Mouse (Mus musculus): ENCODE measurements around the gene Tcf15.
A peak's percentile ranks its signal among the peaks of the same experiment; 100 is the strongest.

Tcf15 gene

DNA sequence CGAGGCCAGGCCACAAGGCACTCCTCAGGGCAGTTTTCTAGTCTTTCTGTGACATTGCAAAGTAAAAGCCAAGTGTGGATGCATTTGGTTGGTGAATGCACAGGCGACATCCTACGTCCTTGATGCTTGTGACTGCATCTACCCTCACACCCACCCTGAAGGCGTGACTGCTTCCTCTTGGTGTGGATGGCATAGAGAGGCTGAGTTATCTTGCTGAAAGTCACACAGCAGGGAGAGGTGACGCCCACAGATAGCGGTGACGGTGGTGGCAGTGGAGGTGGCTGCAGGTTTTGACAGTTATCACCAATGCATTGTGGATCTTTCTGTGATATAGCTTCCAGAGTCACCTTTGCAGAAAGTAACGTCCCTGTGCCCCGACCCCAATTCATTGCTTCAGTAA, 20.5 kb upstream of the Tcf15 start:
- no peak for DNase-seq (ENCODE audit: inconsistent ontology term)

DNA sequence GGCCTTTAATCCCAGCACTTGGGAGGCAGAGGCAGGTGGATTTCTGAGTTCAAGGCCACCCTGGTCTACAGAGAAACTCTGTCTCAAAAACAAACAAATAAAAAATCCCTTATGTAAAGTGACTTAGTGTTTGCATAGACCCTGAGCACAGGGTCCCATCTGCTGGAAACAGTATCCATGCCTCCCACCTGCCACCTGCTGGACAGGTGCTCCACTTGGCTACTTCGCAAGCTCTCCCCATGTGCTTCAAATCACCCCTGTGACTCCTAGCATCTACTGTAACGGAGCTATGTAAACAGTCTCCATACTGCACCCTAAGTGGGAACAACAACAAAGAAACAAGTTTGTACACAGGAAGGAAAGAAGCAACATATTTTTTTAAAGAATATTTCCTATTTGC, 14.8 kb upstream of the Tcf15 start:
- no peak for DNase-seq (ENCODE audit: inconsistent ontology term)

DNA sequence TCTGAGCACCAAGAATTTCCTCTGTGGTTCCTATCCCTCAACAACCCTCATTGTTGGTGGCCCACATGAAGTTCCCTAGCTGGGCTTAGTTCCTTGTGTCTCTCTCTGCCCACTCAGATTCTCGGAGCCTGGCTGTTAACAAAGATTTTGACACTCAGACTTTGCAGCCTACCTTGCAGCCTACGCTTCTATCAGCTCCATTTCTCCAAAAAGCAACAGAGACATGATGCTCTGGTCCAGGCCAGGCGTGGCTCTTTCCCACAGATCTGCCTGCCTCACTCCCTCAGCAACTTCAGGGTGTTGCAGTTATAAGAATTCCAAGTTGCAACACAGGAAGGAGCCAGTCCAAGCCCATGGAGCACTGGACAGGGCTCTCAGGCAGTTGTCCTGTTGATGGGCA, 13.6 kb upstream of the Tcf15 start:
- DNase-seq (ENCODE audit: inconsistent ontology term) = no peak

DNA sequence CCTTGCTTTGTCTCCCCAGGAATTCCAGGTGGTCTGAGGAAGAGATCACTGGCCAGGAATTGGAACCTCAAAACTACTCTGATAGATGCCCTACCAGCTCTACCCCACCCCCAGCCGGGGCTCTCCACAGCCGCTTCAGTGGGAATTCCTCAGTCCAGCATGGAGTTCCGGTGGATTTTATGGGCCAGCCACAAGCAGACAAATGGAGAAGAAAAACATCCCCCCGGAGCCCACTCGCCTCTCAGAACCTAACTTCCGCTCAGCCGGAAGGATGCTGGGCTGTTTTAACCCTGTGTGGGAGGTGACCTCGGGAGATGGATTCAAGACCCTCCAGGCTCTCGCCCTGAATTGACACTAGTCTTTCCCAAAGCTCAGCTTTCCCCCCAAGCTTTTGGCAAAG, 11.3 kb upstream of the Tcf15 start:
- DNase-seq (ENCODE audit: inconsistent ontology term) = no peak

DNA sequence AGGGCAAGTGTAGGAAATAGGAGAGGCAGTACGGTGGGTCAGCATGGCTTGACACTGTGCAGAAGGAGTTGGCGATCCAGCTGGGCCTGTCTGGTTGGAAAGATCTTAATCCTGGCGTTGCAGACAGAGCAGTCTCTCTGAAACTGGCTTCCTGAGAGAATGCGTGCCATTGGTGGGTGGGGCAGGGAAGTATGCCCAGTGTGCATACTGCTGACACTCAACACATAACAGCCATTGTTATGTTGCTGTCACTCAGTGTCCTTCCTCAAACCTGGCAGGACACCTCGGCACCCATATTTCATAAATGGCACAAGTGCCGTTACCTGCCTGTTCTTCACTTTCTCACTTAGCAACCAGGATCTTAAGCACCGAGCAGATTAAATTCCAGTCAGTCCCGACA, 10.7 kb upstream of the Tcf15 start:
- DNase-seq (ENCODE audit: inconsistent ontology term) = no peak

DNA sequence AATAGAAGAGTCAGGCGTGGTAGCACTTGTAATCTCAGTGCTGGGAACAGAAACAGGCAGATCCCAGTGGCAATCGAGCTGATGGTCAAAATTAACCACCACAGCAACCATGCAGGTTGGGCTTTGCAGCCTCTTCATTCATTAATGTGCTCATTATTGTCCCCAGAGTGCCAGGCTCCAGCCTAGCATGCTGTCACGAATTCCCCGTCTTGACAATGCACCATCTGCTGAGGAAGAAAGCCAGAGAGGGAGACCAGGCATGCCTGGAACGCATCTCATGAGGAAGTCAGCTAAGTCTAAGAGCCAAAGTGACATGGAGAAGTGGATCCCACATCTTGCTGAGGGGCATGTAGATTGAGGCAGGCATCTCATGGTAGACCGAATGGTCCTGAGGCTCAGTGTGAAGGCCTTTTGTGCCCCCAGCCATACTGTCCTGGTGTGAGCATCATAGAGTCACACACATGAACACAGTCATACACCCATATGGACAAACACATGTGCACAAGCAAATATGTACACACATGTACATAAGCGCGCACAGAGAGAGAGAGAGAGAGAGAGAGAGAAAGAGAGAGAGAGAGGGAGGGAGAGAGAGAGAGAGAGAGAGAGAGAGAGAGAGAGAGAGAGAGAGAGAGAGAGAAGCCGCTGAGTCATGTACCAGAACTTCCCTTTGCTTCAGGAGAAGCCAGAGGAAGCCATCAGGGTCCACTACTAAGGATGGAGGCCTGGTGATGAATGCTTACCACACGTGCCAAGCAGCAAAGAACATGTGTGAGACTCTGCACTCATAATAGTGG, 4.0 kb upstream of the Tcf15 start:
- DNase-seq (ENCODE audit: inconsistent ontology term) = peak; percentile 87

DNA sequence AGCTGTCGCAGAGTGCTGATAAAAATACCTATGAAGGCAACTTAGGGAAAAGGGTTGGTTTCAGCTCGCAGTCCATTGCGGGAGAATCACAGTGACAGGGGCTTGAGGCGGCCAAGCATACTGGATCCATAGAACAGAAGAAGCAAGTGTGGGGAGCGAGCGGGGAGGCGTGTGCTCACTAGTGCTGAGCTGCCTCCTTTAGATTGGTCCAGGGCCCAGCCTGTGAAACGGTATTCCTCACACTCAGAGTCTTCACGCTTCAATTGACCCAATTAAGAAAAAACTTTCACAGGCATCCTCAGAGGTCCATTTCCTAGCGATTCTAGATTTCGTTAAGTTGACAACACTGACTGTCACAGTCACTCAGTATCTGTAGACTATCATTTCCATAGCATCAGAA, 2.4 kb upstream of the Tcf15 start:
- DNase-seq (ENCODE audit: inconsistent ontology term) = peak; percentile 51

DNA sequence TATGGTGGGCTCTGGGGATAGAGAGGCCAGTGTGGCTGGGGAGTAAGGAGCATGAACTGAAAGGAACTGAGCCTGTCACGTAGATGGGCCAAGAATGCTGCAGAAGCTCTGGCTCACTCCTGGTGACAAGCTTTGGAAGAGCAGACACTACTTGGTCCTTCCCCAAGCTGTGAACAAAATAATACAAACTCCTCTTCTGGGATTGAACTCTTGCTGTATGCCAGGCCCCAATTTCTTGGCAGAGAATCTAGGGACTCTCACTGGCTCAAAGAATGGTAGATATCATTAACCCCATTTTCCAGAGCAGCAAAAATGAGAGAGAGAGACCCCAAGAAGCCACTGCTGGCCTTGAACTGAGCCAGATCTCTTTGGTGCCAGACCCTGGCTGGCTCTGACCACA, 1.9 kb upstream of the Tcf15 start:
- DNase-seq (ENCODE audit: inconsistent ontology term) = peak; percentile 51

DNA sequence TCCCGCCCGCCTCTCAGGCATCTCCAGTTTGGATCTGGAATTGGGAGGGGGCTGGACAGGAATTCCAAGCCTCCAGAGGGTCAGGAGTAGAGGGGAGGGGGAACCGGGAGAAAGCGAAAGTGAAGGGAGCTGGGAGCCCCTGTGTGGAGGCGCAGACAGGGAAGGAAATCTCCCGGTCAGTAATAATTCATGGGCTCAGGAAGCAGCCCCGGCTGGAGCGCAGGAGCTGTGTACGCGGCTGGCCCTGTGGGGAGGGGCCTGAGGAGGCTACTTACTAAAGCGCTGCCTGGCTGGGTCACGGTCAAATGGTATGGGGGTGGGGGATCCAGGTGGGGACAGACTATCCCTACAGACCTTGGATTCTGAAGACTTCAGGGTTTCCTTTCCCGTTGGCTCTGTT, 1.3 kb upstream of the Tcf15 start:
- peak; percentile 68 for DNase-seq (ENCODE audit: inconsistent ontology term)

DNA sequence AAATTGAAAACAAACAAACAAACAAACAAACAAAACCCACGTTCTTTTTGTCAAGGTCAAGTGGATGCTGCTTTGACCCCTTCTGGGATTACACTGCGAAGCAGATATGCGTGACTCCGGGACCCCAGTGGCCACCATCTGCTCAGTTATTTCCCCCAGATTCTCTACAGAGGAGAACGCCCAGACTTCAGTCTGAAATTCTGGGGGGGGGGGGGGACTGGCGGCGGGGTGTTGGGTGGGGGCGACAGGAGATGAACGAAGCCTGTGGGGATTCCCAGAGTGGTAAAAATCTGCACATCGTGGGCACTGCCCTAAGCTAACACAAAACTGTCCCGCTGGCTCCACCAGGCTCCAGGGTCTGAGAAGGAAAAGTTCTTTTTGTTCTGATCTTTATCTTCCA, 790 bp upstream of the Tcf15 start:
- no peak for DNase-seq (ENCODE audit: inconsistent ontology term)

DNA sequence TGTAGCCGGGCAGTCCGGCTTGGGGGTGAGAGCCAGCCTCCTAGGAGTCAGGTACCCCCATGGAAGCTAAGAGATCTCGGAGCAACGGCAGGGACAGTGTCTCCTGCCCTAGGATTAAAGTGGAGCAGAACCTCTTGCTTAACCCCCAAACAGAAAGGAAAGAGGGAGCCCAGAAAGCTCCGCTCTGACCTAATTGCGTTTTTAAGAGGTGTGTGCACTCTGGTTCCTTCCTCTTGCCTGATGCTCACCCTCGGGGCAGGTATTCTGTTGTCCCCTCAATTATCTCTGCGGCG, 743 bp downstream of the Tcf15 start:
- DNase-seq (ENCODE audit: inconsistent ontology term) = no peak

DNA sequence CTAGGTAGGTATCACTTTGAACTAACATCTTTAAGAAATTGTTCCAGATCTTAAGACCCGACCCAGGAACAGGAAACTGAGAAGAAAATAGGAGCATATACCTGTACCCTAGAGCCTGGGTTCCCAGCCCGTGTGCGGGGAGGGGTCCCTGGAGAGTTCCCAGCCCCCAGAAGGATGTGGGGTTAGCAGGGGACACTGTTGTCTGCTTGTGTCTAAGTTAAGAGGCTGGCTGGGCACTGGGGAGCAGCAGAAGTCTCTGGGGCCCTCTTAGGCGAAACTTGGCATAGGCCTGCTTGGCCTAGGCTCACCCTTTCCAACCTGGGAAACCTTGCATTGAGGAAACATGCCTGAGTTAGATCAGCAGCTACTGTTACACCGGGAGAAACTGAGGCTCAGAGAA, 1.1 kb downstream of the Tcf15 start:
- no peak for DNase-seq (ENCODE audit: inconsistent ontology term)

DNA sequence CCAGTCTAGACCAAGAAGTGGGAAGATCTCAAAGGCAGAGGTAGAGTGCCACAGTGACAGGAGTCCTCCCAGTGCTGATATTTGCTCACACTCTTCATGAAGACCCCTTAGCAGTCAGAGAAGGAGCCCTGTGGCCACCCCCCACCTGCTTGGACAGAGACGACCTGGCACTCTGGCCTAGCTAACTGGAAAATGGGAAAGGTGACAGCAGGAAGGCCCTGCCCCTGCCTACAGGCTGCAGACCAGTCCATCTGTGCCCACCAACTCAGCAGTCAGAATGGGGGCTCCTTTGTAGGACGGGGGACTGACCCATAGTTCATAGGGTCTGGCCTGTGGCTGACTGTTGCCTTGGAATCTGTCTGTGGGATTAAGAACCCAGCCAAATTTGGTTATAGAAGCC, 2.4 kb downstream of the Tcf15 start:
- DNase-seq (ENCODE audit: inconsistent ontology term) = no peak

DNA sequence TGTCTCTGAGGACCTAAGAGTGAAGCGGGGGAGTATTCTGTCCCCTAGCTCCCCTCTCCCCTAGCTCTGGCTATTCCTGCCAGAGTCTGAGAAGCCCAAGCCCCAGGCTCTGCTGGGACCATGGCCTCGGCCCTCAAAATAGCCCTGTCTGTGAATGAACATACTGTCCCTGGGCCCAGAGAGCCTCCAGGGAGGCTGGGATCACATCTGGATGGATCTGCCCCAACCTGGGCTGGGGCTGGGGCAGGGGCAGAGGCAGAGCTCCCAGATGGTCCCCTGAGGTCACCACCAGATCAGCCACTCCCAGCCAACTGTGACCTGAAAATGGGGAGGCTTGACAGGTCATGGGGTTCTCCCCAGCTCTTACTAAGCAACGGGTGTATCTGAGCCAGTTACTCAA, 3.7 kb downstream of the Tcf15 start:
- DNase-seq (ENCODE audit: inconsistent ontology term) = no peak

DNA sequence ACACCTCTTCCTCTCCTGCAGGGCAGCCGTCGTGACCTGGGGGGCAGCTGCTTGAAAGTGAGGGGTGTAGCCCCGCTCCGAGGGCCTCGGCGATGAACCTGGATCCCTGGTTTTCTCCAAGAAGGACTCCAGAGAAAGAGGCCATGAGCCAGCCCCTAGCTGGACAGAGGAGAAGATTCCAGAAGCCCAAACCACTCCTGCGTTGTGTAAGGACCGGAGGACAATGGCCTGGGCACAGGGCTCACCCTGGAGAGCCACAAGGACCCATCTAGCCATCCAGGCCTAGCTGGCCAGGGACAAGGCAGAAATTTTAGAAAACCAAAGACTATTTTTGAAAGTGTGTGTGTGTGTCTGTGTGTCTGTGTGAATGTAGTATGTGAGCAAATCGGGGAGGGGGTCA, 5.3 kb downstream of the Tcf15 start:
- DNase-seq (ENCODE audit: inconsistent ontology term) = no peak

DNA sequence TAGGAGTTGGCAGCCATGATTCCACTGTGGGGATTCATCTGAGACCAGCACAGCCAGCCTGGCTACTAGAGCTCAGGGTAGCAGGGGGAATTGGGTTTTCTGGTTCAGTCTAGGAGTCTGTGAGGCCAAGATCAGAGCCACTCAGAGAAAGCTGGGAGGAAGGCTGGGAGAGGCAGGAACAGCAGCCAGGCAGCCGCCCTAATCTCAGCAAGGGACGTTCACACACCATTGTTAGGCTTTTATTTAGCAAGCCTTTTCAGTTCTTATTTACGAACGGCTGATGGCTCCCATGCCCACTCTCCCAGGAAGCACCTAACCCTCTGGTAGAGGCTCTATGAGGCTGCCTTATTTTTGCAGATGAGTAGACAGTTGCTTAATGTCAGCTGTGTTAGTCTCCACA, 6.5 kb downstream of the Tcf15 start:
- DNase-seq (ENCODE audit: inconsistent ontology term) = no peak

DNA sequence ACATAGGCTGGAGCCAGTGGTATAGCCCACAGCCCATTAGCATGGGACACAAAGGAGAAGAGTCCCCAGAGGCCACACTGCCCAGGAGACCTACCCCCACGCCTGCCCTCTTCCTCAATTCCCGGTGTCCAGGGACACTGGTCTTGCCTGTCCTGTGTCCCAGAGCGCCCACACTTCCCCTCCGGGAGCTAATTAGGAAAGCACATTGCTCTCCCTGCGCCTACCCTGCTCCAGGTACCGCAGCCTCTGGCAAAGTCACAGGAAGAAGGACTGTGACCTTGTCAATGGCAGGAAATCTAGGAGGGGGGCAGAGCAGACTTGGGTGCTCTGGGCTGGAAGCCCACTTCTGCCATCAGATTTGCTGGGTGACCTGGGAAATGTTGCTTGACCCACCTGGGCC, 7.0 kb downstream of the Tcf15 start:
- no peak for DNase-seq (ENCODE audit: inconsistent ontology term)

DNA sequence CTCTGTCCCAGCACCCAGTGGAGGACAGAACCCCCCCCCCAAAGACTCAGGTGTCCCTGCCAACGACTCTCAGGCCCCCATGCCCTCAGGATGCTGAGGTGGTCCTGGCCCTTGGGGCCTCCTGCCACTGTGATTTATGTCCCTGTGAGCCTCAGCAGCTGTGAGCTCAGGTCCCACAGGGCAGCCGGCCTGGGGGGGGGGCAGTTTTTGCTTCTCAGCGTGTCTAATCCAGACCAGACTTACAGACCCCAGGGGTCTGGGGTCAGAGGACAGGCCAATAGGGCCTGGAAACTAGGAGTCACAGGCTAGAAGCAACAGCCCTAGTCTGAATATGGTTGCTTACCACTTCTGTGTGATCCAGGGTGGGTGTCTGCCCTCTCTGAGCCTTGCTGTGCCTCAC, 10.0 kb downstream of the Tcf15 start:
- no peak for DNase-seq (ENCODE audit: inconsistent ontology term)

DNA sequence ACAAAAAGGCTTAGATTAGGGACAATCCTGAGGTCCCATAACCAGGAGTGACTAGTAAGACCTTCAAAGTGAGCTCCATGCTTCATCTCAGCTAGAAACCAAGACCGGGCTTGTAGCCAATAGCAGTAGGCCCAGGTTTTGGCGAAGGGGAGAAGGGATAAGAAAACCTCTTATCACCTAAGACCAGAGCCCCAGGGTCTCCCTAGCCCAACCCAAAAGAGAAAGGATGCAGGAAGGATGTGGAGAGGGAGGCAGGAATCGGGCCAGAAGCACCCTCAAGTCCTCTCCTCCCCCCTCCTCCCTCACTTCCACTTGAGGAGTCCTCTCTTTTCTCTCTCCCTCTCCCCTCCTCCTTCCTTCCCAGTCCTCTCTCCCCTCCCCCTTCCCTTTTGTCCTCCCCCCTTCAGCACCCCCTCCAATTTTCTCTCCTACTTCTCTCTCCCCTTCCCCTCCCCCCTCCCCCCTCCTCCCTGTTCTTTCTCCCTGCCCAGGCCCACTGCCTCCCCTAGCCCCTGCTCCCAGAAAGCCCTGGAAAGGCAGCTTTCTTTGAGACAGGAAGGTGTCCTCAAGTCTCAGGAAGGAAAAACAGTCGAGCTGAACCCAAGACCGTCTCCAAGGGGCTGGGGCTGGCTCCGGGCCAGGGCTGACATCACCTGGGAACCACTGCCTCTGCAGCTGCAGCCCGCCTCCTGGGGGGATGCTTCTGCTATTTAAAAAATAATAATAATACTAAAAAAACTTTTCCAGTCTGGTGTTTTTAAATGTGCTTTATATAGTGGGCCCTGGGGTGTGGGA, 12.2 kb downstream of the Tcf15 start:
- no peak for DNase-seq (ENCODE audit: inconsistent ontology term)

DNA sequence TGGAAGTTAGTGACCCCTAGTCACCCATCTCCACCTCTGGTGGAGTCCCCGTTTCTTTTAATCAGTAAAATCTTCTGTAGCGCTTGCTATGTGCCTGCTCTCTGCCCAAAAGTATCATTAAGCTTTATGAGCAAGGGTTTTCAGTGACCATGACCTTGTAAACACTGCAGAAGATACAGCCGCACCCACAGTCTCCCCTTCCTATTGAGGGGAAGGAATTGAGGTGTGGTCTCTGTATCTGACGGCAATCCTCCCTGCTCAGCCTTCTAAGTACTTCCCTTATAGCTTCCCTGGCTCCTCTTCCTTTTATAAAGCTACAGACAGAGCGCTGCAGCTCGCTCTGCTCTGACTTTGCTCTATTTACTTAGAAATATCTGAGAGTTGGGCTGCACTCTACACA, 13.1 kb downstream of the Tcf15 start:
- DNase-seq (ENCODE audit: inconsistent ontology term) = no peak

DNA sequence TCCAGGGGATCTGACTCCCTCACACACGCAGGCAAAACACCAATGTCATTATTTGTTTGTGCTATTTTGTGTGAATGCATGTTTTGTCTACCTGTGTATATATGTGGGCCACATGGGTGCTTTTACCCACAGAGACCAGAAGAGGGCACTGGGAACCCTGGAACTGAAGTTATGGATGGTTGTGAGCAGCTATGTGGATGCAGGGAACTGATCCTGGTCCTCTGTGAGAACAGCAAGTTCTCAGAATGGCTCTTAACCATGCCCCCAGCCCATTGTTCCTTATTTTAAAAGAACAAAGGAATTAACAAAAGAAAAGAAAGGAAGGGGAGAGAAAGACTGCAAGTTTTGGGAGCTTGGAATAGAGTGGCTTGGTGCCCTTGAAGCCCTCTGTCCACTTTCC, 16.1 kb downstream of the Tcf15 start:
- no peak for DNase-seq (ENCODE audit: inconsistent ontology term)

DNA sequence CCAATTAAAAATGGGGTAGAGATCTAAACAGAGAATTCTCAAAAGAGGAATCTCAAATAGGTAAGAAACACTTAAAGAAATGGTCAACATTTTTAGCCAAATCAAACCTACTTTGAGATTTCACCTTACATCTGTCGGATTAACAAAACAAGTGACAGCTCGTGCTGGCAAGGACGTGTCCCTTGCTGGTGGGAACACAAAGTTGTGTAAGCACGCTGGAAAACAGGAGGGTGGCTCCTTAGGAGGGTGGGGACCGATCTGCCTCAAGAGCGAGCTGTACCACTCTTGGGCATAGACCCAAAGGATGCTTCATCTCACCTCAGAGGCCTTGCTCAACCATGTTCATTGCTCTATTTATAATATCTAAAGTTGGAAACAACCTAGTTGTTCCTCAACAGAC, 22.9 kb downstream of the Tcf15 start:
- no peak for DNase-seq (ENCODE audit: inconsistent ontology term)

DNA sequence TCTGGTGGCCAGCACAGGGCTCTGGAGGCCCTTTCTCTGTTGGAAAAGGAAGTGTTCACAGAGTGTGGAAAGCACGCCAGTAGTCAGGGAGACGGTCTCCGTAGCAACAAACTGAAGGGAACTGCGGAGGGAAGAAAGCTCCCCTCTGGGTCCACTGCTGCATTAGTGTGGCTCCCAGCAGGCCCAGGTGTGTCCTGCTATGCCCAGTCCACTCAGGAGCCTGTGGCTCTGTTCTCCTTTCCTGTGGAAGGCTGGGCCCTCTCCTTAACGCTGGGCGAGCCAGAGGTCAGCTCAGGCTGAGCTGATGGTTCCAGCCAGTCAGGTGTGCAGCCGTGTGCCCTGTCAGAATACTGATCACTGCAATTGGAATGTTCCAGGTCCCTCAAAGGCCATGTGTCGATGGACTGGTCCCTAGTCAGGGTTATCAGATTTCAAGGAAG, 24.5 kb downstream of the Tcf15 start:
- no peak for DNase-seq (ENCODE audit: inconsistent ontology term)

DNA sequence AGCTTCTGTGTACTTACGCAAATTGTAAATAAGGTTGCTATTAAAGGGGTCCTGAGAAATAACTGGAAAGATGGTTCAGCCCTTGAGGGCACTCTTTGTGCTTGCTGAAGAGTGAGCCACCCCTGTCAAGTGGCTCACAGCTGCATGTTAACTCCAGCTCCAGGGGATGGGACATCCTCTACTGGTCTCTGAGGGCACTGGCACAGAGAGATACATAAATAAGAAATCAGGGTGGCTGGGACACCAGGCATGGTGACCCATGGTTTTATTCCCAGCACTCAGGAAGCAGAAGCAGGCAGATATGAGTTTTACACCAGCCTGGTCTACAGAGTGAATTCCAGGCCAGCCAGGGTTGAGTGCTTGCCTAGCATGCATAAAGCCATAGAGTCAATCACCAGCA, 26.0 kb downstream of the Tcf15 start:
- no peak for DNase-seq (ENCODE audit: inconsistent ontology term)

Measured in Muller cell, postnatal 12 days (primary cell).